ENCODE assay signal across 16 mouse cellular contexts in genomic region chr3:118421701-118422100, GRCm38 (mm10).
A peak's percentile ranks its signal among the peaks of the same experiment; 100 is the strongest.
DNase-seq lines count a peak whose midpoint lies in the region; TF ChIP-seq lines count a peak whose summit lies in the region.
"Had no signal": no experiment of that assay in that cellular context is flagged by ENCODE, and none has a peak within 500 bp of the region (broad histone marks: within the 10 kb centered on the region; RNA-seq: fewer than 3 reads in every experiment).

No protein-coding gene starts in this region.

- TF ChIP-seq CTCF in brain, embryonic 14.5 days (IDR thresholded peaks at IDR 0.05; ENCODE audit: borderline replicate concordance, extremely low read depth, insufficient read depth, insufficient read length), result no peak

- no peak for TF ChIP-seq POLR2A in brain, embryonic 14.5 days (IDR thresholded peaks at IDR 0.05; ENCODE audit: borderline replicate concordance, extremely low read depth, insufficient read depth, insufficient read length, poor library complexity, severe bottlenecking)

- peak; percentile 61 for DNase-seq in Muller cell, postnatal 12 days (ENCODE audit: inconsistent ontology term)
- peak; percentile 55 for DNase-seq in brain, embryonic 14.5 days (ENCODE audit: low read depth)
- DNase-seq in retina, postnatal 1 day, result peak; percentile 95
- no peak for DNase-seq in layer of hippocampus, adult 9-11 months
- DNase-seq in thymus, postnatal 14 days, result no peak
- DNase-seq: adrenal gland, adult 8-10 months; adrenal gland, postnatal 14 days; adrenal gland, postnatal 36 days; cerebellum, adult 11 months; cerebellum, adult 18-20 months; cerebellum, adult 8-10 months; cerebellum, adult 9-11 months; cerebellum, postnatal 14 days; cerebellum, postnatal 36 days; embryo, embryonic 11 days; forebrain, postnatal 0 days had no signal

Comparison
In these comparisons a context has a peak if more than half of its experiments do, and no peak if none do; other contexts are left out.
1. DNase-seq: peak in Muller cell, postnatal 12 days (single experiment), brain, embryonic 14.5 days (single experiment) and retina, postnatal 1 day (single experiment); none in layer of hippocampus, adult 9-11 months (single experiment) and thymus, postnatal 14 days (single experiment).